Mouse (Mus musculus): ENCODE measurements around the gene Ric3. TPM values are rescaled to one million over a fixed set of nuclear protein-coding genes. Genes with fewer than 3 reads are reported as not detected.

Ric3 gene
- polyA plus RNA-seq, 1 experiment from 2014 or later: 28.3 TPM

- Histone ChIP-seq H3K4me1 (replicated peaks) (peaks cover 79% of the 10 kb centered on the region), H3K9ac (no peak overlapping the region), H3K4me3 (no peak overlapping the region), H3K27me3 (peaks cover 5% of the 10 kb centered on the region), H3K9me3 (no peaks in the 10 kb centered on the region), H3K4me2 (peak overlapping the region; percentile 1; the same call in 1 of the 2 replicates), H3K36me3 (no peaks in the 10 kb centered on the region), H3K27ac (replicated peaks) (peak overlapping the region; percentile 69)
- WGBS: 78% methylated on average over 7 of the region's 7 CpGs
- no peak for ATAC-seq (ENCODE audit: low read depth)
Measured at GRCm38 (mm10) chr7:109014851-109015250, 68.3 kb downstream of the Ric3 start.

- peak overlapping the region; percentile 76 for H3K4me3 ChIP-seq
- H3K9me3 ChIP-seq: no peaks in the 10 kb centered on the region
- 43% methylated on average over 4 of the region's 4 CpGs for whole genome bisulfite sequencing
- H3K27ac ChIP-seq (replicated peaks): peak overlapping the region; percentile 89
- H3K27me3 ChIP-seq: peaks cover 8% of the 10 kb centered on the region
- peaks cover 78% of the 10 kb centered on the region for H3K4me1 ChIP-seq (replicated peaks)
- peak overlapping the region; percentile 91 for H3K9ac ChIP-seq
- peak overlapping the region; percentile 68 for H3K4me2 ChIP-seq
- no peak for ATAC-seq (ENCODE audit: low read depth)
- no peaks in the 10 kb centered on the region for H3K36me3 ChIP-seq
Measured at GRCm38 (mm10) chr7:109012998-109013625, 70.0 kb downstream of the Ric3 start.

- peaks cover 8% of the 10 kb centered on the region for H3K27me3 ChIP-seq
- H3K9ac ChIP-seq: peak overlapping the region; percentile 91
- 83% methylated on average over 1 of the region's 1 CpGs for WGBS
- no peaks in the 10 kb centered on the region for H3K9me3 ChIP-seq
- peak overlapping the region; percentile 68 for H3K4me2 ChIP-seq
- peak overlapping the region; percentile 89 for H3K27ac ChIP-seq (replicated peaks)
- H3K4me1 ChIP-seq (replicated peaks): peaks cover 73% of the 10 kb centered on the region
- H3K4me3 ChIP-seq: peak overlapping the region; percentile 76
- no peaks in the 10 kb centered on the region for H3K36me3 ChIP-seq
- ATAC-seq (ENCODE audit: low read depth): no peak
Measured at GRCm38 (mm10) chr7:109012575-109012974, 70.6 kb downstream of the Ric3 start.

- 25% methylated on average over 8 of the region's 8 CpGs for WGBS
- peaks cover 64% of the 10 kb centered on the region for H3K4me1 ChIP-seq (replicated peaks)
- no peaks in the 10 kb centered on the region for H3K9me3 ChIP-seq
- H3K4me2 ChIP-seq: peak overlapping the region; percentile 68
- H3K27me3 ChIP-seq: peaks cover 8% of the 10 kb centered on the region
- H3K36me3 ChIP-seq: no peaks in the 10 kb centered on the region
- H3K9ac ChIP-seq: peak overlapping the region; percentile 91
- H3K4me3 ChIP-seq: peak overlapping the region; percentile 76
- H3K27ac ChIP-seq (replicated peaks): peak overlapping the region; percentile 89
- ATAC-seq (ENCODE audit: low read depth): peak; percentile 66
Measured at GRCm38 (mm10) chr7:109011596-109012180, 71.4 kb downstream of the Ric3 start.

GRCm38 (mm10) chr7:109010720-109011595, 72.2 kb downstream of the Ric3 start:
- Histone ChIP-seq H3K4me2 (peak overlapping the region; percentile 68), H3K27ac (replicated peaks) (peak overlapping the region; percentile 89), H3K9ac (peak overlapping the region; percentile 91), H3K4me3 (peak overlapping the region; percentile 76), H3K36me3 (no peaks in the 10 kb centered on the region), H3K9me3 (no peaks in the 10 kb centered on the region), H3K27me3 (peaks cover 8% of the 10 kb centered on the region), H3K4me1 (replicated peaks) (peaks cover 57% of the 10 kb centered on the region)
- peak; percentile 77 for ATAC-seq (ENCODE audit: low read depth)
- 1% methylated on average over 50 of the region's 82 CpGs for WGBS

GRCm38 (mm10) chr7:109009260-109009659, 73.9 kb downstream of the Ric3 start:
- H3K4me1 ChIP-seq (replicated peaks): peaks cover 40% of the 10 kb centered on the region
- H3K9me3 ChIP-seq: no peaks in the 10 kb centered on the region
- no peak overlapping the region for H3K4me3 ChIP-seq
- no peak overlapping the region for H3K4me2 ChIP-seq
- H3K36me3 ChIP-seq: no peaks in the 10 kb centered on the region
- no peak for ATAC-seq (ENCODE audit: low read depth)
- 91% methylated on average over 1 of the region's 1 CpGs for WGBS
- no peak overlapping the region for H3K27ac ChIP-seq (replicated peaks)
- peaks cover 8% of the 10 kb centered on the region for H3K27me3 ChIP-seq
- H3K9ac ChIP-seq: no peak overlapping the region

GRCm38 (mm10) chr7:109003653-109004052, 79.5 kb downstream of the Ric3 start:
- Histone ChIP-seq H3K27me3 (no peaks in the 10 kb centered on the region; the same call in 1 of the 2 replicates), H3K4me2 (no peak overlapping the region), H3K9ac (no peak overlapping the region), H3K4me3 (no peak overlapping the region), H3K27ac (replicated peaks) (no peak overlapping the region), H3K36me3 (no peaks in the 10 kb centered on the region), H3K4me1 (replicated peaks) (no peaks in the 10 kb centered on the region), H3K9me3 (no peaks in the 10 kb centered on the region)
- WGBS: 42% methylated on average over 3 of the region's 3 CpGs
- ATAC-seq (ENCODE audit: low read depth): no peak

- H3K4me2 ChIP-seq: no peak overlapping the region
- no peak overlapping the region for H3K4me3 ChIP-seq
- WGBS: 85% methylated on average over 4 of the region's 4 CpGs
- H3K9me3 ChIP-seq: no peaks in the 10 kb centered on the region
- H3K9ac ChIP-seq: no peak overlapping the region
- H3K27me3 ChIP-seq: no peaks in the 10 kb centered on the region
- H3K4me1 ChIP-seq (replicated peaks): no peaks in the 10 kb centered on the region
- ATAC-seq (ENCODE audit: low read depth): no peak
- H3K27ac ChIP-seq (replicated peaks): no peak overlapping the region
- H3K36me3 ChIP-seq: no peaks in the 10 kb centered on the region
Measured at GRCm38 (mm10) chr7:109001971-109002370, 81.2 kb downstream of the Ric3 start.

GRCm38 (mm10) chr7:109000315-109000954, 82.7 kb downstream of the Ric3 start:
- H3K4me2 ChIP-seq: no peak overlapping the region
- ATAC-seq (ENCODE audit: low read depth): no peak
- 52% methylated on average over 4 of the region's 4 CpGs for WGBS
- H3K4me3 ChIP-seq: no peak overlapping the region
- H3K9me3 ChIP-seq: no peaks in the 10 kb centered on the region
- H3K36me3 ChIP-seq: no peaks in the 10 kb centered on the region
- no peak overlapping the region for H3K9ac ChIP-seq
- no peak overlapping the region for H3K27ac ChIP-seq (replicated peaks)
- H3K27me3 ChIP-seq: no peaks in the 10 kb centered on the region
- H3K4me1 ChIP-seq (replicated peaks): no peaks in the 10 kb centered on the region

GRCm38 (mm10) chr7:108996156-108996555, 87.0 kb downstream of the Ric3 start:
- H3K4me1 ChIP-seq (replicated peaks): no peaks in the 10 kb centered on the region
- H3K4me2 ChIP-seq: no peak overlapping the region
- no peaks in the 10 kb centered on the region for H3K36me3 ChIP-seq
- H3K27me3 ChIP-seq: no peaks in the 10 kb centered on the region
- ATAC-seq (ENCODE audit: low read depth): no peak
- H3K4me3 ChIP-seq: no peak overlapping the region
- no peak overlapping the region for H3K27ac ChIP-seq (replicated peaks)
- no peaks in the 10 kb centered on the region for H3K9me3 ChIP-seq
- H3K9ac ChIP-seq: no peak overlapping the region
- WGBS: 59% methylated on average over 6 of the region's 6 CpGs

GRCm38 (mm10) chr7:108993881-108994291, 89.2 kb downstream of the Ric3 start:
- Histone ChIP-seq H3K36me3 (no peaks in the 10 kb centered on the region), H3K4me3 (no peak overlapping the region), H3K9me3 (no peaks in the 10 kb centered on the region), H3K4me2 (no peak overlapping the region), H3K27me3 (no peaks in the 10 kb centered on the region), H3K9ac (no peak overlapping the region), H3K27ac (replicated peaks) (no peak overlapping the region), H3K4me1 (replicated peaks) (no peaks in the 10 kb centered on the region)
- no peak for ATAC-seq (ENCODE audit: low read depth)
- 82% methylated on average over 3 of the region's 3 CpGs for WGBS

GRCm38 (mm10) chr7:108993230-108993629, 89.9 kb downstream of the Ric3 start:
- no peaks in the 10 kb centered on the region for H3K9me3 ChIP-seq
- no peak overlapping the region for H3K4me3 ChIP-seq
- no peaks in the 10 kb centered on the region for H3K36me3 ChIP-seq
- WGBS: 74% methylated on average over 7 of the region's 7 CpGs
- no peaks in the 10 kb centered on the region for H3K27me3 ChIP-seq
- no peak overlapping the region for H3K27ac ChIP-seq (replicated peaks)
- no peak overlapping the region for H3K9ac ChIP-seq
- H3K4me1 ChIP-seq (replicated peaks): no peaks in the 10 kb centered on the region
- no peak for ATAC-seq (ENCODE audit: low read depth)
- no peak overlapping the region for H3K4me2 ChIP-seq

Data from neural tube, embryonic 13.5 days (tissue).